Mouse (Mus musculus) left cerebral cortex, adult 8-10 months (tissue): Measurements from ENCODE around the gene Crybg2. TPM values are rescaled to one million over a fixed set of nuclear protein-coding genes. Genes with fewer than 3 reads are reported as not detected.
A peak's percentile ranks its signal among the peaks of the same experiment; 100 is the strongest.

ENCODE experiments used
- DNase-seq, 2 experiments: peaks; one replicate each; pipeline ENCODE4 v3.0.0; 2022; ENCODE audit warnings: low spot score in 2 of 2
- total RNA-seq, 4 experiments: library from RNA; stranded (reverse); gene quantifications; 2 replicates each; pipeline ENCODE4 v1.2.4; 2022

The Crybg2 gene
- total RNA-seq, 4 experiments from 2014 or later, result 3.6 to 6.8 (median 5.8) TPM

- no peak for DNase-seq
Observed at GRCm38 (mm10) chr4:134058166-134058715, 2.4 kb upstream of the Crybg2 start.

GRCm38 (mm10) chr4:134058908-134059307 is 1.7 kb upstream of the Crybg2 start:
- DNase-seq, result no peak

GRCm38 (mm10) chr4:134061166-134061830 is 683 bp downstream of the Crybg2 start:
- DNase-seq, result no peak

DNA sequence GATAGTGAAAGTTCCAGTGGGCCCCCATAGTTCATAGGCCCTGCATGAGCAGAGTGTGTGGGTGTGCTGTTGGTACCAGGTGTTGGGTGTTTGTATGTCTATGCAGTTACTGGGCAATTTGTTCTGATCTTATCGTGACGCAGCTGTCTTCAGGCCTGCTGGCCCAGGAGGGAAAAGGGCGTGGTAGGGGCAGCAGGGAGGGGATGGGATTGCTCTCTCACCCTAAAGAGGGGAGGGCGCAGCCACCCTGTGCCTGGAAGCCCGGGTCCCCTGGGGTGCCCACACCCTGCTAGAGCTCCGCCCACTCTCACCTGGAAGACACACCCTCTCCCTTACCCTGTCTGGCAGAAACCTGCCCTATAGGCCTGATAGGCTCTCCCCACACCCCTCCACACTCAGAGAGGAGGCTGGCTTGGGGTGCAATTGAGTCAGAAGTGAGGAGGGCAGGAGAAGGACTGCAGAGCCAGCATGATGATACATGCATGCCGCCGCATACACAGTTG is 1.4 kb downstream of the Crybg2 start:
- DNase-seq, result no peak

DNA sequence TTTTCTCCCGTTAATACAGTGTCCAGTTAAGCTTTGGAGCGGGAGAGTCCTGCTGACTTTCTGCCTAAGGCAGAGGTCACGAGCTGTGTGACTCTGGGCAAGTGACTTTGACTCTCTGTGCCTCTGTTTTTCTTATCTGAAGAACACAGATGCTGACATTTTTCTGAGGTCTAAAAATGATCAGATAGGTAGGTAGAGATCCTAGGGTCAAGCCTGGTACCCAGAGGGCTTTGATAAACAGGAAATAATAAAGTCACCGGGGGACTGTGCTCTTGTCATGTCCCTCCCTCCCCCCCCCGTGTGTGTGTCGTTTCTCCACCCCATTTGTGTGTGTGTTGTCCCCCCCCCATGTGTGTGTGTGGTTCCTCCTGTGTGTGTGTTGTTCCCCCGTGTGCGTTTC is 1.9 kb downstream of the Crybg2 start:
- DNase-seq, result no peak

DNA sequence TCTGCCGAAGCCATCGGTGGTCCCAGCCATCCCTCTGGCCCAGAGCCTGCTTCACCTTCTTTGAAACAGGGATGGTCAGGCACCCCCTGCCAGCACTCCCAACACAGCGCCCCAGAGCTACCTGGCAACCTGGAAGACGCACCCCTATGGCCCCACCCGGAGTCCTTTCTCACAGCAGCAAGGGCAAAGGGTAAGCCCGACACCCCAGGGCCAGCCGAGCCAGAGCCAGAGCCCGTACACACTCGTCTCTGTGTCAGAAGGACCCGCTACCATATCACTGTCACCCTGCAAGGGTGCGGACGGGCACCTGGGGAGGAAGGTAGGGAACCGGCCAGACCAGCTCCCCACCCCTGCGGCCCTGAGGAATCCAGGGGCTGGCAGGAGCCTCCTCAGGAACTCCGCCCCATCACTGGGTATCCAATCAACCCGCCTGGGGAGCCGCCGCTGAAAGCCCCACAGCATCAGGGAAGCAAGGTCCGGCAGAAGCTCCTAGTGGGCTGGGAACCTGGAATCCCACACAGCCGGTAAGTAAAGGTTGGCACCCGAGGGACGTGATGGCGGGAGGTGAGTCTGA is 4.9 kb downstream of the Crybg2 start:
- DNase-seq, result no peak

GRCm38 (mm10) chr4:134067383-134067782 is 6.8 kb downstream of the Crybg2 start:
- no peak for DNase-seq

DNA sequence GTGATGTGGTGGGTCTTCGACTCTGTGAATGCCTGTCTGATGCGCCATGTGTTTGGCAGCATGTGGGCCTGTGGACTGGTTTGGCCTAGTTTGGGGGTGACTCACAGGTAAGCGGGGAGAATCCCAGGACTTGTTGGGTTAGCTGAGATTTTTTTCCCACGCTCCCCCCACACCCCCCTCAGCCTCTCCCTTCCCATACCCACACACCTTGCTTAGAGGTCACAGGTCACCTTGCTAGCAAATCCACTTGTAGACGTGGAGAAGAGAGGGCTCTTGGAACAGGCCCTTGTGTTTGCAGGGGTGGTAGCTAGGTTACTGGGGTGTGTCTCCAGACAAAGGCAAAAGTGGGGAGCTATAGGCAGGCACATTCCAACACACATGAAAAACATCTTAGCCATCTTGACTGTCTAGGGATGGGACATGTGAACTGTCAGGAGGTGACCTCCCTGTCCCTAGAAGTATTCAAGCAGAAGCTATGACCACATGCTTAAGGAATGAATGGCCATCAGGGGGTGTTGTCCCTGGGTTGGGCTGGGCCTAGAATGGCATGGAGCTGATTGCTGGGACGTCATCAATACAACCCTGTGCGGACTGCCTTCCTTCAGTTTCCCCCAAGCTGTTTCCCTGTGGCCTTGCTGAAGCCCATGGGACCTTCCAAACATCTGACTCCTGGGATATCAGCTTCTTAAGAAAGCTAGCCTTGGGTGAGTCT is 7.4 kb downstream of the Crybg2 start:
- DNase-seq, result no peak

DNA sequence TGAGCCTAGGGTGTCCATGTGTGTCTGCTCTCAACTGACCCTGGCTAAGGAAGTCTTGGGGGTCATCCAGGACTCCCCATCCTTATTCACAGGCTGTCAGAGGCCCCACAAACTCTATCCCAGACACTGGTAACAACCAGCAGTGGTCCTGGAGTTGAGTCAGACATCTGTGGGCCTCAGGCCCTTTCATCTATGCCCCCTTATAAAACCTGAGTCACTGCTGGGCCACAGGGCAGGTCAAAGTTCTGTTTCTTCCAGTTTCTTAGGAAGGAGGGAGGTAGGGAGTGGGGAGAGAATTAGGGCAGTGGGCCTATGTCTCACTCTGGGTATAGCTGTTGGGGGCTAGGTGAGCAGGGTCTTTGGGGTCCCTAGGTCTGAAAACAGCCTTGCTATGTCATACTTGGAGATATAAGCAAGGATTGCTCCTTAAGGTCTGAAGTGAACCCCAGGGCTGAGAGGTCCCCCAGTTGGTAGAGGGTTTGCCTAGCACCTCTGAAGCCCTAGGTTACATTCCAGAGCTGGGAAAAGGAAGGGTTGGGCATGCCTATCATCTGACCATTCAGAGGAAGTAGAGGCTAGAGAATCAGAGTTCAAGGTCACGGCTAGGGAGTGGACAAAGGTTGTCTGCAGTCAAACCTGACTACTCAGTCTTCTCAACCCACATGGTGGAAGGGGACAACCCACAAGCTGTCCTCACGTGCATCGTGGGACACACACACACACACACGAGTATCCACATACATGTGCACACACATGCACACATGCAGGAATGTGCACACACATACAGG is 8.4 kb downstream of the Crybg2 start:
- no peak for DNase-seq

GRCm38 (mm10) chr4:134078694-134079093 is 18.1 kb downstream of the Crybg2 start:
- DNase-seq, result peak in 1 of 2 experiments; percentile 60

DNA sequence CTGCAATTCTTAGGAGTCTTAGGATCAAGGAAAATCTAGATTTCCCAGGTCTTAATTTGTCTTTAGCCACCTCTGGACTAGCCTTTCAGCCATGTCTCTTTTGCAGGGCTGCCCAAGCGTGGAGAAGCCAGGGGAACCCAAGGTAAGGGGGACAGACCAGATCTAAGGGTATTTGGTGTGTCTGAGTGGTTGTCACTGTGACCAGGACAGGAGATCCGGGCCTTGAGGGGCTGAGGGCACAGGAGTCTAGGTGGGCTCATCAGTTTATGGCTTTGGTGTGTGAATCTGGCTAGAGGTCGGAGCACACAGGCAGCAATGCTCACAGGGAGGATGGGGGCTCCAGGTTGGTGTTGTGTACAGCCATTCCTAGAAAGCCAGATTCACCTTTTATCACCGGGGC is 20.1 kb downstream of the Crybg2 start:
- DNase-seq, result no peak

DNA sequence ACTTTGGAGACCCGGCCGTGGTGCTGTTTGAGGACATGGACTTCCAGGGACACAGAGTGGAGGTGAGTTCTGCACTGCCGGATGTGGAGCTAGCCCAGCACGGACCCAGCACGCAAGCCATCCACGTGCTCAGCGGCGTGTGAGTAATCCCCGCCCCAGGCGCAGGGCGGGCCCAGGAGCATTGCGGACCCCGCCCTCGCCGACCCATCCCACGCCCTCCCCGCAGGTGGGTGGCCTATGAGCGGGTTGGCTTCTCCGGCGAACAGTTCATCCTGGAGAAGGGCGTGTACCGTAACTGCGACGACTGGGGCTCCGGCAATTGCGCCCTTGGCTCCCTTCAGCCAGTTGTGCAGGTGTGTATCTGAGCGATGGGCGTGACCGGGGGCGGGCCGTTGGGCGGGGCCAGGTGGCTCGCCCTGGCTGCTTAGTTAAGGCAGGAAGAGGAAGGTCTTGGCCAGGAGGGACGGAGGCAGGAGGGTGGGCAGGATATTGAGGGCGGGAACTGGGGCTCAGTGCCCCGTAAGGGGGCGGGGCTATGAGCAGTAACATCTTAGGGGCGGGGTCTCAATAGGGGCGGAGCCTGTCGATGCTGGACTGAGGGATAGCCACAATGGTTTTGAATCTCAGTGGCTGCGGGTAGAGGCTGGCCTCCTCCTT is 21.2 kb downstream of the Crybg2 start:
- peak; percentile 64 to 71 for DNase-seq

DNA sequence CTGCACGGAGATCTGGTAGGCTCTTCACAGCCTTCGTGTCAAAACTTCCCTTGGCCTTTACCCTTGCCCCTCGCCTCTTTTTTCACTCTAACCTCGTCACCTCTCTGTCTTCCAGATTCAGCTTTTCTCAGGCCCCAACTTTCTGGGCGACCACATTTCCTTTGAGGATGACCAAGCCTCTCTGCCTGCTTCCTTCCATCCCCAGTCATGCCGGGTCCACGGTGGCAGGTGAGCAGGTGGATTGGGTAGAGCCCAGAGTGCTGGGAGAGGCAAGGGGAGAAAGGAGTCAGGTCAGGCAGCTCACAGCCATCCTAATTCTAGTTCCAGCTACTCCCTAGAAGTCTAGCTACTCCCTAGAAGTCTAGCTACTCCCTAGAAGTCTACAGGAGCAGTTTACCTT is 21.8 kb downstream of the Crybg2 start:
- no peak for DNase-seq

DNA sequence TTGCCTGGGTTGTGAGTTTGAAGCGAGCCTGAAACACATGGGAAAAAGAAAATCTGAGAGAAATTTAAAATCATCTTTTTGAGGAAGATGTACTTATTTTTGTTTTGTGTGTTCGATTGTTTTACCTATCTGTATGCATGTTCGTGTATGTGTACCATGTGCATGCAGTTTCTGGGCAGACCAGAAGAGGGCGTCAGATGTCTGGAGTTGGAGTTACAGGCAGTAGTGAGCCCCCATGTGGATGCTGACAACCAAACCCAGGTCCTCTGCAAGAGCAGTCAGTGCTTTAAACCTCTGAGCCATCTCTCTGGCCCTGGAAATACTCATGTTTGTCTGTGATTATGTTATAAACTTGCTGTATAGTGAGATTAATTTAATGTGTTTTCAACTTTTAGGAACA is 24.4 kb downstream of the Crybg2 start:
- DNase-seq, result no peak

- DNase-seq, result no peak
Observed at GRCm38 (mm10) chr4:134087412-134087811, 26.8 kb downstream of the Crybg2 start.

- DNase-seq, result no peak
Observed at GRCm38 (mm10) chr4:134089029-134089428, 28.4 kb downstream of the Crybg2 start.

DNA sequence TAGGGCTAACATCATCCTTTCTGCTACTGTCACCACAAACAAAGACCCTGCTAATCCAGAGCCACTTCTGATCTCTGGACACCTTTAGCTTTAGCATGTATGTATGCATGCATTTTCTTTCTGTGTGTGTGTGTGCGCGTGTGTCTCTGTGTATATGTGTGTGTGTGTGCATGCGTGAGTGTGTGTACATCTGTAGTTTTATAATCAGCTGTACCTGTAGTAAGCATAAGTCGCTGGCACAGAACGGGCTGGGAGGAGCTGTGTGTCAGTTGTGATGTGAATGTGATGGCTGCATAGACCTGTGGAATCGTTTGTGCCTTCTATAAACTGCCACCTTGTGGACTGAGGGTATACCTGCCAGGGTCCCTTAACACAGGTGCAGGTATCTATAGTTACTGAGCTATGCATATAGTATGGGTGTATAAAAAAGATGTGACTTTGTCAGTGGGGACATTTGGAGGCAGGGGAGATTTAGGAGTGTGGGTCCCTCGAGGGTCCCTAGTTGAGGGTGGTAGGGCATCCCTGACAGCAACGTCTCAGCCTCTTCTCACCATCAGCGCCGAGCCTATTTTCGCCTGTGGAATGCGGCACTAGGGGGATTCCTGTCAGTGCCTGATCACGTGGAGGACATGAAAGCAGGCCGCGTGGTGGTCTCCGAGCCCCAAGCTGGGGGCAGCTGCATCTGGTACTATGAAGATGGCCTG is 30.1 kb downstream of the Crybg2 start:
- no peak for DNase-seq

- DNase-seq, result no peak
Observed at GRCm38 (mm10) chr4:134091225-134091529, 30.6 kb downstream of the Crybg2 start.

DNA sequence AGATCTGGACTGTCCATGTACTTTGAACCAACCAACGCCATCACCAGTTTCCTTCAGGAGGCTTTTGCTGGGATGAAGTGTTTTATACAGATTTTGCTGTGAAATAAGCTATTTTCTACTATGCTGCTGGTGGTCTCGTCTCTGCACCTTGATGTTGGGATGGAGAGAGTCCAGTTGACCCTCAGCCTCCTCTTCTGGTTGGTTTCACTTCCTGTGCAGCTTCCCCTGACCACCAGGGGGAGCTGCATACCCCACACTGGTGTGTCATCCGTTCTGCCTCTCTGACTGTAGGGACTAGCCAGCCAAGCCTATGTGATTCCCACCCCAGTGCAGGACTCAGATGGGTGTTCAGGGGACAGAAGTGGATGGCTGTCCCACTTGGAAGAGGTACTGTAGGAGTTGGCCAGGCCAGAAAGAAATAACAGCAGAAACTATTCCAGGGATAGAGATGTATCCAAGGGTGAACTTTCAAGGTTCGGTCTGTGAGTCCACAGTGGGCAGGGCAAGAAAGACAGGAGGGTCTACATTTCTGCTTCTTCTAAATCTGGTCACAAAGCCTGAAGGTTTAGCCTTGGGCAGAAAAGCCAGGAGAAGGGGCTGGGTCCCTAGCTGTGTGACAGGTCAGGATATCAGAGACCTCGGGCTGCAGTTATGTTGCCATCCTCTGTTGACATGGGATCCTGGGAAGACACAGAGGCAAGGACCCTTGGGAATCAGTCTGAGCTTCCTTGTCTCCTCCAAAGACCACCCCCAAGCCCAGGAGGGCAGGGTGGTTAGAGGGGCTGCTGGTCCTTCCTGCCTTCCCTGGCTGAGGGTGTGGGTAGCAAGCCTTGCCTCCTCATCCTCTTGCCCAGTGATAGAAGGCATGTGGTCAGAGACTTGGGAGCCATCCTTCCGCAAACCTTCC is 32.0 kb downstream of the Crybg2 start:
- DNase-seq, result no peak
